Mouse (Mus musculus) liver, embryonic 13.5 days (tissue): ENCODE measurements around the gene Kctd6. TPM values are rescaled to one million over a fixed set of nuclear protein-coding genes. Genes with fewer than 3 reads are reported as not detected.

Experiments
- ATAC-seq: fragments of 200-750 bp; cut with Nextera tagmentation; 2 replicates; pipeline ENCODE4 v1.8.0; 2017; ENCODE audit warnings: low read depth, mild to moderate bottlenecking, moderate number of reproducible peaks, moderate library complexity
- DNase-seq: peaks from one replicate; pipeline ENCODE4 v3.0.0; 2022
- H3K27ac ChIP-seq: fragments of 300-500 bp; sonication (generic); 2 replicates; pipeline ENCODE4 v1.5.1; 2015; ENCODE audit warnings: moderate library complexity, mild to moderate bottlenecking, inconsistent platforms
- H3K27me3 ChIP-seq: fragments of 300-500 bp; sonication (generic); 2 replicates; pipeline ENCODE4 v1.6.1; 2015; ENCODE audit warnings: mild to moderate bottlenecking, inconsistent platforms
- H3K36me3 ChIP-seq: fragments of 300-500 bp; sonication (generic); 2 replicates; pipeline ENCODE4 v1.6.1; 2015; ENCODE audit warnings: mild to moderate bottlenecking, inconsistent platforms
- H3K4me1 ChIP-seq: fragments of 300-500 bp; sonication (generic); replicated peaks from 2 replicates; pipeline ENCODE4 v1.6.1; 2015; ENCODE audit warnings: inconsistent platforms
- H3K4me2 ChIP-seq: fragments of 300-500 bp; sonication (generic); 2 replicates; pipeline ENCODE4 v1.6.1; 2015; ENCODE audit warnings: inconsistent platforms, mild to moderate bottlenecking, moderate library complexity
- H3K4me3 ChIP-seq: fragments of 300-500 bp; sonication (generic); replicated peaks from 2 replicates; pipeline ENCODE4 v1.5.1; 2015; ENCODE audit warnings: mild to moderate bottlenecking, inconsistent platforms
- H3K9ac ChIP-seq: fragments of 300-500 bp; sonication (generic); 2 replicates; pipeline ENCODE4 v1.6.1; 2015; ENCODE audit warnings: mild to moderate bottlenecking, inconsistent platforms
- H3K9me3 ChIP-seq: fragments of 300-500 bp; sonication (generic); replicated peaks from 2 replicates; pipeline ENCODE4 v1.6.1; 2016; ENCODE audit warnings: inconsistent platforms
- WGBS: fragments of 180-500 bp; shearing (Covaris S2); methylation state at CpG from one replicate; pipeline ENCODE4 v1.1.7; 2015; ENCODE audit not compliant: insufficient replicate concordance; 5-methylcytosine and 5-hydroxymethylcytosine counted together
- polyA plus RNA-seq: library from polyadenylated mRNA; unstranded; fragments of >200 nt; fragmentation: Nextera tagmentation; extraction: Ambion mirVana; gene quantifications from 2 replicates; pipeline ENCODE4 v1.2.1, GENCODE M21; 2015

Kctd6 gene
- polyA plus RNA-seq, 1 experiment from 2014 or later = 4.9 TPM

- no peaks in the 10 kb centered on the region for H3K9me3 ChIP-seq
- H3K4me2 ChIP-seq = peak overlapping the region; percentile 95
- 18% methylated on average over 21 of the region's 21 CpGs for WGBS
- no peaks in the 10 kb centered on the region for H3K27me3 ChIP-seq
- H3K4me1 ChIP-seq = peaks cover 33% of the 10 kb centered on the region
- H3K36me3 ChIP-seq = no peaks in the 10 kb centered on the region
- H3K4me3 ChIP-seq = peak overlapping the region; percentile 78
- H3K27ac ChIP-seq = peak overlapping the region; percentile 3; the same call in 1 of the 2 replicates
- DNase-seq = peak; percentile 22
- ATAC-seq = no peak
- H3K9ac ChIP-seq = peak overlapping the region; percentile 91
Observed at GRCm38 (mm10) chr14:8215208-8215778, 1.4 kb downstream of the Kctd6 start.

- H3K27ac ChIP-seq = no peak overlapping the region
- WGBS = 41% methylated on average over 5 of the region's 5 CpGs
- no peaks in the 10 kb centered on the region for H3K36me3 ChIP-seq
- H3K4me3 ChIP-seq = peak overlapping the region; percentile 78; the same call in 1 of the 2 replicates
- H3K9me3 ChIP-seq = no peaks in the 10 kb centered on the region
- H3K27me3 ChIP-seq = no peaks in the 10 kb centered on the region
- H3K9ac ChIP-seq = peak overlapping the region; percentile 91; the same call in 1 of the 2 replicates
- ATAC-seq = no peak
- no peak for DNase-seq
- peak overlapping the region; percentile 95 for H3K4me2 ChIP-seq
- H3K4me1 ChIP-seq = peaks cover 40% of the 10 kb centered on the region
Observed at GRCm38 (mm10) chr14:8216100-8216499, 2.2 kb downstream of the Kctd6 start.

DNA sequence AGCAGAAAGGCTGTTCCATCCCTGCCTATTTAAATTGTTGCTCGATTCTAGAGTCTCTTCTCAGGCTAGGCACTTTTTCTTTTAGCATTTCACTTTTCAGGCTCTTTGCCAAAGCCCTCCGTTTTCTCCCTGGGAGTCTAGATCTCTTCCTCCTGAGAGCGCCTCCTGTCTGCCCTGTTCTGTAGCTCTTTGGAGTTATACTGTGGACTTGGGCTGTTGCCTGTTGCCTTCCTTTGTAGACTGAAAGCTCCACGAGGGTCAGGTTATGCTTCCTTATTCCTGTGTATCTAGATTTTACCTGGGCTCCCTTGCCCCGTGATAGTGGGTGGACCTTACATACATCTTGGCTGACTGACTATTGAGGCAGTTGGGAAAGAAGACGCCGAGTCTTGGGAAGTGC is 4.3 kb downstream of the Kctd6 start:
- no peak overlapping the region for H3K9ac ChIP-seq
- peaks cover 9% of the 10 kb centered on the region for H3K36me3 ChIP-seq
- DNase-seq = no peak
- no peak overlapping the region for H3K27ac ChIP-seq
- 66% methylated on average over 7 of the region's 7 CpGs for WGBS
- ATAC-seq = no peak
- H3K4me2 ChIP-seq = no peak overlapping the region
- peaks cover 51% of the 10 kb centered on the region for H3K4me1 ChIP-seq
- no peaks in the 10 kb centered on the region for H3K9me3 ChIP-seq
- no peaks in the 10 kb centered on the region for H3K27me3 ChIP-seq
- no peak overlapping the region for H3K4me3 ChIP-seq

DNA sequence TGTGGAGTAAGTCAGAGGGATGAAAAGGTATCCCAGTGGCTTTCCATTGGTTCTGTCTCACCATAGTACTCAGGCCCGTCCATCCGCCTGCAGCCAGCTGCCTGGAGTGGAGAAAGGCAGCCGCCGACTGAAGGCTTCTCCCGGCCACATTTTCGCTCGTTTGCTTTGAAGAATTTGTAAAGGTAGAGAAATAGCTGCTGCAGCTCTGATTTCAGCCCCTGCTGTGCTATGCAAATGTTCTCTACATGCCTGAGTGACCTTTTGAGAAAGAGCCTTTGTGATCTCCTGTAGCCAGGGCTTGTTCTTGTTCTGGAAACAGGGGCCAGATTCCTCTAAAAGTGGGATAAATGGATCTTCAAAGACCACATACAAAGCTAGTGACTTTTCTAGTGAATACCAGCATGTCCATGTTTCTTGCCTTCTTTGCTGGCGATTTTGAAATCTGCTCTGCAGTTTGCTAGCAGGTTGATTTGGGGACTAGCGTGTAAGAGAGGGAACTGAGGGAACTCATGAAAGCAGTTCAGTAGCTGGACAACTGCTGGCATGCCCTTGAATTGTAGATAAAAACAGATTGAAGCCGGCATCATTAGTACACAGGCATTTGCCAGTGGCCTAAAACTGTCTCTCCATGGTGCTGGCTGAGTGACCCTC is 4.9 kb downstream of the Kctd6 start:
- H3K36me3 ChIP-seq = peaks cover 9% of the 10 kb centered on the region
- no peak for ATAC-seq
- no peaks in the 10 kb centered on the region for H3K9me3 ChIP-seq
- 67% methylated on average over 10 of the region's 10 CpGs for WGBS
- peaks cover 52% of the 10 kb centered on the region for H3K4me1 ChIP-seq
- H3K9ac ChIP-seq = no peak overlapping the region
- no peak overlapping the region for H3K27ac ChIP-seq
- H3K27me3 ChIP-seq = no peaks in the 10 kb centered on the region
- DNase-seq = no peak
- H3K4me3 ChIP-seq = no peak overlapping the region
- H3K4me2 ChIP-seq = no peak overlapping the region

- H3K36me3 ChIP-seq = peaks cover 9% of the 10 kb centered on the region
- H3K4me2 ChIP-seq = no peak overlapping the region
- H3K27ac ChIP-seq = no peak overlapping the region
- no peak overlapping the region for H3K4me3 ChIP-seq
- 83% methylated on average over 11 of the region's 11 CpGs for WGBS
- DNase-seq (no peak), ATAC-seq (no peak)
- H3K9me3 ChIP-seq = no peaks in the 10 kb centered on the region
- no peak overlapping the region for H3K9ac ChIP-seq
- peaks cover 58% of the 10 kb centered on the region for H3K4me1 ChIP-seq
- H3K27me3 ChIP-seq = no peaks in the 10 kb centered on the region
Observed at GRCm38 (mm10) chr14:8219876-8220275, 5.9 kb downstream of the Kctd6 start.

DNA sequence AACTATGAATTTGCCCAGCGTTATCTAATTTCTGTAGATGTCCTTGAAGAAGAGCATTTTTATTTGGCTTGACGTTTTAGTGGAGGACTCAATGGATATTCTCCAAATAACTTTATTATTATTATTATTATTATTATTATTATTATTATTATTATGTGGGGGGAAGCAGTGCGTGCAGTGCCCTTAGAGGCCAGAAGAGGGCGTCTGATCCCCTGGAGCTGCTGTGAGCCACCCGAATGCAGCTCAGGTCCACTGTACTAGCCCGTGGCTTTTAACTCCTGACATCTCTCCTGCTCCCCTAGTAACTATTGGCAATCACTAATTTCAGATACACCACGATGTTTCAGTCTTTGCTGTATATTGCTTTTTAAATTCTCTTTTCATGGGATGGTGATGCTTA is 6.4 kb downstream of the Kctd6 start:
- Histone ChIP-seq H3K4me2 (no peak overlapping the region), H3K9ac (no peak overlapping the region), H3K27me3 (no peaks in the 10 kb centered on the region), H3K36me3 (peaks cover 9% of the 10 kb centered on the region), H3K4me3 (no peak overlapping the region), H3K9me3 (no peaks in the 10 kb centered on the region), H3K27ac (no peak overlapping the region), H3K4me1 (peaks cover 58% of the 10 kb centered on the region)
- WGBS = 45% methylated on average over 7 of the region's 7 CpGs
- 0 out of 2 replicates have a peak, but pooled peaks have one; percentile 35 for ATAC-seq
- DNase-seq = no peak

- Histone ChIP-seq H3K4me3 (no peak overlapping the region), H3K9me3 (no peaks in the 10 kb centered on the region), H3K4me2 (no peak overlapping the region), H3K27ac (0 out of 2 replicates have a peak overlapping the region, but pooled peaks have one; percentile 8), H3K4me1 (peaks cover 55% of the 10 kb centered on the region), H3K9ac (no peak overlapping the region), H3K27me3 (no peaks in the 10 kb centered on the region), H3K36me3 (peaks cover 9% of the 10 kb centered on the region)
- DNase-seq (no peak), ATAC-seq (peak; percentile 73)
- WGBS = 32% methylated on average over 2 of the region's 2 CpGs
Observed at GRCm38 (mm10) chr14:8220912-8221311, 7.0 kb downstream of the Kctd6 start.

DNA sequence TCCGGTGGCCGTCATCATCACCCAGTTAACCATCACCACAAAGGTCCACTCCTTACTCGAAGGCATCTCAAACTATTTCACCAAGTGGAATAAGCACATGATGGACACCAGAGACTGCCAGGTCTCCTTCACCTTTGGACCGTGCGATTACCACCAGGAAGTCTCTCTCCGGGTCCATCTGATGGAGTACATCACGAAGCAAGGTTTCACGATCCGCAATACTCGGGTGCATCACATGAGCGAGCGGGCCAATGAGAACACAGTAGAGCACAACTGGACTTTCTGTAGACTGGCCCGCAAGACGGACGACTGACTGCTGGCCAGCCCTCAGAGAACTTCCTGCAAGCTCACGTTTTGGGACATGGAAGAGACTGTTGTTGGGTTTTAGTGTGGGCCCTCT is 8.6 kb downstream of the Kctd6 start:
- Histone ChIP-seq H3K27me3 (no peaks in the 10 kb centered on the region), H3K4me2 (no peak overlapping the region), H3K27ac (no peak overlapping the region), H3K9me3 (no peaks in the 10 kb centered on the region), H3K4me3 (no peak overlapping the region), H3K36me3 (peaks cover 9% of the 10 kb centered on the region), H3K9ac (no peak overlapping the region), H3K4me1 (peaks cover 47% of the 10 kb centered on the region)
- DNase-seq (no peak), ATAC-seq (no peak)
- WGBS = 87% methylated on average over 16 of the region's 16 CpGs

DNA sequence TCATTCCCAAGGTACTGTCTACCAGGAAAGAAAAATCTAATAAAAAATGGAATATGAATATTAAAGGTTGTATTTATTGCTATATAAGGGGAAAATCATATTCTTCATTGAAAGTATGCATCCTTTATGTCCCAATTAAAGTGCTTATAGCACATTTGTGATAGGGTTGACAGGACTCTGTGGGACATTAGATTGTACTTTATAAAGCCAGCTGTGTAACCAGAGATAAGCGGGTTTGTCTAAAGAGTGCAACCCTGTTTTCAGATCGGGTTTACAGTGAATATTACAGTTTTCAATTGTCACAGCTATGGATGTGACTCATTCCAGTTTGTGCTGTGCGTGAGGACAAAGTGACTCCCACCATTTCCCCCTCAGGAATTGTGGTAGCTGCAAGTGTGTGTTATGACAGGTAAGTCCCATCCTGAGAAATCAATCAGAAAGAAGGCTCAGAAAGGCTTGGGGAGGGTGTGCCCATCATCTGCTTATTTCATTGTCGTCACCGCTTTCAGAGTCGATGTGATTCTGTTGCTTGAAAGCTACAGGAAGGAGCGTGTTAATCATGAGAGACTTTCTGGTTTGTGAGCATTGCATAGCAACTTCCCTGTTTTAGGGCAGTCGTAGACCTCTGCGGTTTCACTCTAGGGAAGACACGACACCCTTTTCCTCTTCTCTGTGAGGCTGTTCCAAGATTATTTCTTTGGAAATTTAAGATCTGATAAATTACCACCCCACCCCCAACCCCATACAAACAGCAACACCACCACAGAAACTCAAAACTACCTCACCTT is 9.8 kb downstream of the Kctd6 start:
- peak; percentile 76 for ATAC-seq
- H3K9ac ChIP-seq = no peak overlapping the region
- no peaks in the 10 kb centered on the region for H3K9me3 ChIP-seq
- no peak for DNase-seq
- no peak overlapping the region for H3K4me3 ChIP-seq
- WGBS = 25% methylated on average over 10 of the region's 10 CpGs
- H3K4me1 ChIP-seq = peaks cover 46% of the 10 kb centered on the region
- H3K4me2 ChIP-seq = peak overlapping the region; percentile 43
- H3K27me3 ChIP-seq = no peaks in the 10 kb centered on the region
- peak overlapping the region; percentile 32 for H3K27ac ChIP-seq
- peaks cover 9% of the 10 kb centered on the region for H3K36me3 ChIP-seq

GRCm38 (mm10) chr14:8224805-8225204 is 10.9 kb downstream of the Kctd6 start:
- H3K27ac ChIP-seq = no peak overlapping the region
- H3K4me1 ChIP-seq = peaks cover 51% of the 10 kb centered on the region
- DNase-seq = no peak
- ATAC-seq = no peak
- peaks cover 9% of the 10 kb centered on the region for H3K36me3 ChIP-seq
- H3K9me3 ChIP-seq = no peaks in the 10 kb centered on the region
- H3K27me3 ChIP-seq = no peaks in the 10 kb centered on the region
- H3K4me2 ChIP-seq = no peak overlapping the region
- H3K4me3 ChIP-seq = no peak overlapping the region
- no peak overlapping the region for H3K9ac ChIP-seq
- WGBS = 65% methylated on average over 2 of the region's 2 CpGs

DNA sequence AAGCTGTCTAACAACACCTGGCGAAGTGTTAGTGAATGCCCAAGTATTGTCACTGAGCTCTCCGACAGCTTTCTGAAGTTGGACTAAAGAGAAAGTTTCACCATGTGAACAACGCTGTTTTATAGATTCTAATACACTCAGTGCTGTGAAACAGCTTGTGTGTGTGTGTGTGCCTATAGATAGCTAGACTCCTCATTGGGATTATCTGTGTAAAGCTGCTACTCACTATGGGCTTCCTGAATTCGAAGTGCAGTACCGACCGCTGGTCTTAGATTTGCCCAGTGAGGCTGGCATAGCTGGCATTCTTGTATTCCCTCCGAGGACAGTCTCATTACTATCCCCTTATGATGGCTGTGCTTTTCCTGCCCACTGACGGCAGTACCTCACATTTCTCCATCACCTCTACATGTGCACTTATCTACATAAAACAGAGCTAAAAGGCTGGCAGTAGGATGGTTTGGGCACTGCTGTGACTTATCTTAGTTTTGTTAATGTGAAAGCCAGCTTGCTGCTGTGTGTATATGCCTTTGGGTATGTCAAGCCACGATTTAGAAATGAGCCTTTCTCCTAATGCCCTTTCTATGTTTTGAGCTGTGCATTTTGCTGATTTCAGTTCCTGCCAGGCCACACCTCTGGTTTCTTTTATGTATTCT is 15.6 kb downstream of the Kctd6 start:
- Histone ChIP-seq H3K36me3 (no peaks in the 10 kb centered on the region), H3K27me3 (no peaks in the 10 kb centered on the region), H3K9ac (no peak overlapping the region; the same call in 1 of the 2 replicates), H3K9me3 (no peaks in the 10 kb centered on the region), H3K4me1 (peaks cover 52% of the 10 kb centered on the region), H3K4me3 (no peak overlapping the region), H3K4me2 (peak overlapping the region; percentile 23; the same call in 1 of the 2 replicates), H3K27ac (no peak overlapping the region; the same call in 1 of the 2 replicates)
- 45% methylated on average over 9 of the region's 9 CpGs for WGBS
- DNase-seq (no peak), ATAC-seq (peak; percentile 71)
